Mouse (Mus musculus): Measurements from ENCODE around the gene Nolc1. TPM values are rescaled to one million over a fixed set of nuclear protein-coding genes. Genes with fewer than 3 reads are reported as not detected.
"Not testable (repeated sequence)": the region's sequence is repeated elsewhere in the genome, so short reads cannot be mapped to it uniquely, and the experiment has no call there.

The Nolc1 gene
- total and polyA plus RNA-seq, 3 experiments = 88.0 to 333 (median 96.0) TPM

GRCm38 (mm10) chr19:46124651-46125050 is 49.0 kb downstream of the Nolc1 start:
- Histone ChIP-seq H3K4me3 (replicated peaks in 1 of 3; ENCODE audit: low read depth in 2 of 3, low read length in 2 of 3, poor library complexity in 1 of 3) (no peak overlapping the region), H3K9me3 (replicated peaks; ENCODE audit: low read length) (no peaks in the 10 kb centered on the region)
- in situ Hi-C loops (cut with MboI; ENCODE audit: low pct_ligation_motif_present, low pct_unique_long_range_greater_than_20kb, low sequenced_read_pairs) = no loop called here

GRCm38 (mm10) chr19:46126301-46126700 is 50.6 kb downstream of the Nolc1 start:
- H3K4me2 ChIP-seq (ENCODE audit: insufficient read depth, low read depth, poor library complexity, severe bottlenecking) = no peak overlapping the region
- H3K36me3 ChIP-seq (replicated peaks in 1 of 2; ENCODE audit: control insufficient read depth in 1 of 2, insufficient read depth in 1 of 2, low read length in 1 of 2) = no peaks in the 10 kb centered on the region
- H3K27me3 ChIP-seq (replicated peaks) = peaks cover 35% of the 10 kb centered on the region
- DNase-seq (ENCODE audit: extremely low read depth) = no peak
- TF ChIP-seq ELF1 (IDR thresholded peaks at IDR 0.05; ENCODE audit: low read depth, low read length) (no peak), IRF4 (IDR thresholded peaks at IDR 0.05; ENCODE audit: low read depth, low read length) (no peak), NRF1 (IDR thresholded peaks at IDR 0.05; ENCODE audit: low read depth, low read length) (no peak), ZNF384 (IDR thresholded peaks at IDR 0.05; ENCODE audit: low read depth, low read length) (no peak), MXI1 (IDR thresholded peaks at IDR 0.05; ENCODE audit: low read depth, low read length) (no peak), CTCF (conservative IDR thresholded peaks at IDR 0.05 in 1 of 2, IDR thresholded peaks at IDR 0.05 in 1 of 2; ENCODE audit: low read depth in 2 of 2, low read length in 2 of 2) (no peak), JUN (IDR thresholded peaks at IDR 0.05; ENCODE audit: insufficient read depth, low read depth, low read length) (no peak), EP300 (IDR thresholded peaks at IDR 0.05; ENCODE audit: low read length) (no peak), NELFE (IDR thresholded peaks at IDR 0.05; ENCODE audit: low read depth, low read length) (no peak), MYC (IDR thresholded peaks at IDR 0.05; ENCODE audit: low read depth, low read length) (no peak), ZC3H11A (IDR thresholded peaks at IDR 0.05; ENCODE audit: low read depth, low read length) (no peak), POLR2A (IDR thresholded peaks at IDR 0.05; ENCODE audit: low read depth, low read length) (no peak)
- no peak overlapping the region for H3K27ac ChIP-seq (ENCODE audit: insufficient read depth, low read depth)
- H3K9ac ChIP-seq (ENCODE audit: insufficient read depth, low read depth) = no peak overlapping the region
- in situ Hi-C loops (cut with MboI; ENCODE audit: low pct_ligation_motif_present, low pct_unique_long_range_greater_than_20kb, low sequenced_read_pairs) (no loop called here), dilution Hi-C loops (cut with MboI; ENCODE audit: extremely low pct_ligation_motif_present, extremely low pct_unique_long_range_greater_than_20kb, low sequenced_read_pairs) (no loop called here)
- peaks cover 0 to 2% of the 10 kb centered on the region in 2 experiments; a peak in 1 of 4 replicates for H3K4me1 ChIP-seq (ENCODE audit: control insufficient read depth in 1 of 2, insufficient read depth in 2 of 2)
- H3K9me3 ChIP-seq (replicated peaks; ENCODE audit: low read length) = no peaks in the 10 kb centered on the region
- no peaks in the 10 kb centered on the region for H3K79me2 ChIP-seq (replicated peaks; ENCODE audit: control insufficient read depth, extremely low read depth, insufficient read depth, poor library complexity, severe bottlenecking)
- no peak overlapping the region for H3K4me3 ChIP-seq (replicated peaks in 1 of 3; ENCODE audit: low read depth in 2 of 3, low read length in 2 of 3, poor library complexity in 1 of 3)

More at GRCm38 (mm10) chr19:46124651-46125050, 49.0 kb downstream of the Nolc1 start:
- Histone ChIP-seq H3K36me3 (replicated peaks in 1 of 2; ENCODE audit: control insufficient read depth in 1 of 2, insufficient read depth in 1 of 2, low read length in 1 of 2) (no peaks in the 10 kb centered on the region), H3K4me2 (ENCODE audit: insufficient read depth, low read depth, poor library complexity, severe bottlenecking) (no peak overlapping the region), H3K27me3 (replicated peaks) (peaks cover 41% of the 10 kb centered on the region), H3K9ac (ENCODE audit: insufficient read depth, low read depth) (no peak overlapping the region), H3K27ac (ENCODE audit: insufficient read depth, low read depth) (no peak overlapping the region), H3K4me1 (ENCODE audit: control insufficient read depth in 1 of 2, insufficient read depth in 2 of 2) (no peaks in the 10 kb centered on the region), H3K79me2 (replicated peaks; ENCODE audit: control insufficient read depth, extremely low read depth, insufficient read depth, poor library complexity, severe bottlenecking) (no peaks in the 10 kb centered on the region)
- no peak for DNase-seq (ENCODE audit: extremely low read depth)
- TF ChIP-seq TCF12 (IDR thresholded peaks at IDR 0.05; ENCODE audit: low read depth, low read length) = no peak
- TF ChIP-seq RAD21 (IDR thresholded peaks at IDR 0.05; ENCODE audit: low read depth, low read length) = no peak
- no peak for TF ChIP-seq CHD2 (IDR thresholded peaks at IDR 0.05; ENCODE audit: low read length)
- no peak for TF ChIP-seq ZMIZ1 (IDR thresholded peaks at IDR 0.05; ENCODE audit: low read depth, low read length)
- TF ChIP-seq EP300 (IDR thresholded peaks at IDR 0.05; ENCODE audit: low read length) = no peak
- TF ChIP-seq RCOR1 (conservative IDR thresholded peaks at IDR 0.05; ENCODE audit: low read depth, low read length) = no peak
- no peak for TF ChIP-seq IRF4 (IDR thresholded peaks at IDR 0.05; ENCODE audit: low read depth, low read length)
- dilution Hi-C loops (cut with MboI; ENCODE audit: extremely low pct_ligation_motif_present, extremely low pct_unique_long_range_greater_than_20kb, low sequenced_read_pairs) = no loop called here

- not testable (repeated sequence) for DNase-seq (ENCODE audit: extremely low read depth)
Measured at GRCm38 (mm10) chr19:46129737-46130136, 54.1 kb downstream of the Nolc1 start.

More at GRCm38 (mm10) chr19:46129737-46130136, 54.1 kb downstream of the Nolc1 start:
- H3K4me3 ChIP-seq (replicated peaks in 1 of 3; ENCODE audit: low read depth in 2 of 3, low read length in 2 of 3, poor library complexity in 1 of 3); H3K79me2 ChIP-seq (replicated peaks; ENCODE audit: control insufficient read depth, extremely low read depth, insufficient read depth, poor library complexity, severe bottlenecking); H3K9me3 ChIP-seq (replicated peaks; ENCODE audit: low read length); H3K9ac ChIP-seq (ENCODE audit: insufficient read depth, low read depth); H3K4me1 ChIP-seq (ENCODE audit: control insufficient read depth in 1 of 2, insufficient read depth in 2 of 2); H3K27ac ChIP-seq (ENCODE audit: insufficient read depth, low read depth); H3K4me2 ChIP-seq (ENCODE audit: insufficient read depth, low read depth, poor library complexity, severe bottlenecking); dilution Hi-C loops (cut with MboI; ENCODE audit: extremely low pct_ligation_motif_present, extremely low pct_unique_long_range_greater_than_20kb, low sequenced_read_pairs); H3K36me3 ChIP-seq (replicated peaks in 1 of 2; ENCODE audit: control insufficient read depth in 1 of 2, insufficient read depth in 1 of 2, low read length in 1 of 2): not testable (repeated sequence)
- peaks cover 45% of the 10 kb centered on the region for H3K27me3 ChIP-seq (replicated peaks)
- in situ Hi-C loops (cut with MboI; ENCODE audit: low pct_ligation_motif_present, low pct_unique_long_range_greater_than_20kb, low sequenced_read_pairs) = loop anchor here (10.0 kb wide), 1 partner anchor 235 kb away; no protein-coding TSS in a partner anchor

All from CH12.LX (cell line).